Mouse (Mus musculus) cerebellum, postnatal 4 days (tissue): ENCODE measurements around the gene Cers5.
A peak's percentile ranks its signal among the peaks of the same experiment; 100 is the strongest.
"Not testable (repeated sequence)": the region's sequence is repeated elsewhere in the genome, so short reads cannot be mapped to it uniquely, and the experiment has no call there.

Experiments
- DNase-seq, 2 experiments: peaks; one replicate each; pipeline ENCODE4 v3.0.0; 2022; ENCODE audit warnings: low spot score in 2 of 2, mixed read lengths in 1 of 2

Cers5 gene

DNA sequence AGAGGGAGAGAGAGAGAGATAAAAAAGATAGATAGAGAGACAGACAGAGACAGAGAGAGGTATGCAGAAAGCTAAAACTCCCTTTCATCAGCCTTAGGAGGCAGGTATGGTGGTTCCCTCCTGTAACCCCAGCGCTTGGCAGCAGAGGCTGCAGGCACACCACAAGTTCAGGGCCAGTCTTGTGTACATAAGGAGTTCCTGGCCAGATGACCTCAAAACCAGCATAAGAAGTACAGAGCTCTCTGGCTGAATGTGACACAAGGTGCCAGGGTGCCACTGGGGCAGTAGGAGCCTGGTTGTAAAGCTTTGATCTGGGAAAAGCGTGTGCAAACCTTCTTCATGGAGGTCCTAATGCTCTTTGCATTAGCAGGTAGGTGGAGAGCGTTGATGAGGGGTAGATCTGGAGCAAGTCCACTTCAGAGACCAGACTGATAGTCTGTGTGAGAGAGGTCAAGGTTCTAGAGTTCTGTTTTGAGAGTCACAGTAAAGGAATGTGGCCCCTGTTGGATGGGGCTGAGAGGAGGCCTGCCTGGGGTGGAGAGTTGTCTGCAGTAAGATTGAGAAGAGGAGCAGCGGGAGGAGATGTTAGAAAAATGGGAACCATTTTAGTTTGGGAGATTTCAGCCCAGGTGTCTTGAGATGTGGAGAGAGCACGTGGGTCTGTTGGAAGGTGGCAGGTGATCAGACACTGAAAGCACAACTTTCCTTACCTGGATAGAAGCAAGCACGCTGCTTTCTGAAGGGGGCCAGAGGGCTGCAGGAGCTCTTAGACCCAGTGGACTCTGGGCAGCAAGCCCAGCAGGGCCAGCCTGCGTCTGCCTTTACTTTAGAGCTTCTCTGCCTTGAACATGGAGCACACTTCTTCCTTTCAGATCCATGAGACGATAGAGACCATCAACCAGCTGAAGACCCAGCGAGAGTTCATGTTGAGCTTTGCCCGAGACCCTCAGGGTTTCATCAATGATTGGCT lies 62.2 kb downstream of the Cers5 start:
- DNase-seq: no peak

DNA sequence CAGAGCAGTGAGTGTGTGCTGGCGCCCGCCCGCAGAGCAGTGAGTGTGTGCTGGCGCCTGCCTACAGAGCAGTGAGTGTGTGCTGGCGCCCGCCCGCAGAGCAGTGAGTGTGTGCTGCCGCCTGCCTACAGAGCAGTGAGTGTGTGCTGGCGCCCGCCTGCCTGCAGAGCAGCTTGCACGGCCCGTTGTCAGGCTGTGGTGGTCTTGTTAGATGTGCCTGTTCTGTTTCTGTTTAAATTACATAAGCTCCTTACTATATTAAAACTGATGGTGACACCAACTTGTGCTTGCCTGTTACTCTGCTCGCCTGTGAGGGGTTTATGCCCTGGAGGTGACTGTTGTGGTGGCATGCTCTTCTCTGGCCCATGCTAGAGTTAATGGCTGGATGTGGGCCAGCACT lies 64.5 kb downstream of the Cers5 start:
- no peak for DNase-seq

DNA sequence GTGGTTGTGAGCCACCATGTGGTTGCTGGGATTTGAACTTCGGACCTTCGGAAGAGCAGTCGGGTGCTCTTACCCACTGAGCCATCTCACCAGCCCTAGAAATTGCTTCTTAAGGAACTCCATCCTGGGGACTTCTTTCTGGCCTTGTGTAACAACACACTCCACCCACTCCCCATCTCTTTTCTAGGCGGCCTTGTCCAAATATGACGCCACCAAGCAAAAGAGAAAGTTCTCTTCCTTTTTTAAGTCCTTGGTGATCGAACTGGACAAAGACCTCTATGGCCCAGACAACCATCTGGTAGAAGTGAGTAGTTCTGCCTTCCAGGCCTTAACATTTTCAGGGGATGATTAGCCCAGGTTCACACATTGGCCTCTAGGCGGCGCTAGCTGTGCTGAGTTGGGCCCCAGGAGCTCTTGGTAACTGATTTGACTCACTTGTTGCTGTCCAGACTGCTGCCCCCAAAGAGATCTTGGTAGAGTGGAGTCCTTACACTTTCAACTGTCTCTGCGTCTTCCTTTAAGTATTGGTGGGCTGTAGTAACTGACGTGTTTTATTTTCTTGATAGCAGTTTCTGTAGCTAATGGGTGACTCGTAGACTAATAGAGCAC lies 67.1 kb downstream of the Cers5 start, which contains the start of gene Gm17349:
Gene Gm17349 (minus strand): TSS at position 51 of the 609 bp plus-strand sequence.
- peak in 1 of 2 experiments; percentile 64 for DNase-seq

DNA sequence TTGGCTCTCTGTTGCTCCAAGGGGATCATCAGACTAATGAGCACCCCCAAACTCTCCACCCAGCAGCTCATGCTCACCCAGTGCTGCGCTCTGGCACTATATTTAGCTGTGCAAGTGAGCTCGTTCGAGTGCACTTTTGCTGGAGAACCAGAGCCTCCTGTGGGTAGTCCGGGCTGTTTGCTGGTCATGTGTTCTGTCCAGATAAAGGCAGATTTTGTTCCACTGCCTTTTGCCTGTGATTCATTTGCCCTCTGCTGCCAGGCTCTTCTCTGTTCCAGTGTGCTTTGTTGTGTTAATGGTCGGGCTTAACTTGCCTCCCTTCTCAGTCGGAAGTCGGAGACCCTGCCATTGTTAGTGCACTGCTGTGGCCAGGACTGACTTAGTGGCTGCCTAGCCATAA lies 67.8 kb downstream of the Cers5 start:
- DNase-seq: no peak

GRCm38 (mm10) chr15:99704041-99704681 lies 68.5 kb downstream of the Cers5 start:
- DNase-seq: no peak

- DNase-seq: no peak
Measured at GRCm38 (mm10) chr15:99703676-99704040, 69.0 kb downstream of the Cers5 start.

GRCm38 (mm10) chr15:99703104-99703503 lies 69.6 kb downstream of the Cers5 start:
- no peak for DNase-seq

GRCm38 (mm10) chr15:99701999-99702900 lies 70.4 kb downstream of the Cers5 start, which contains the start of gene Smarcd1:
Gene Smarcd1 (plus strand): TSS chr15:99702129.
- peak; percentile 96 to 99 for DNase-seq

DNA sequence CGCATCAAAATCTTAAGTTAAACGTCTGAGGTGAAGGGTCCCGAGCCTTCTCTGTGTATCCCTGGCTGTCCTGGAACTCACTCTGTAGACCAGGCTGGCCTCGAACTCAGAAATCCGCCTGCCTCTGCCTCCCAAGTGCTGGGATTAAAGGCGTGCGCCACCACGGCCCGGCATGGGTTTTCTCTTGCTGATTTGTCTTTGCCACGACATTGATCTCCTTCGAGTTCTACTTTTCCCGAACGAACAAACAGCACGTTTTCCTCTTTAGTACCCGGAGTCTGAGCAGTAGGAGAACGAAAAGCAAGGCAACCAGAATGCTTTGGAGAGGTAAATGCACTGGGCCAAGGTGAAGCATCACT lies 71.1 kb downstream of the Cers5 start:
- not testable (repeated sequence) for DNase-seq

- no peak for DNase-seq
Measured at GRCm38 (mm10) chr15:99700219-99701106, 72.2 kb downstream of the Cers5 start.

GRCm38 (mm10) chr15:99699715-99700114 lies 73.0 kb downstream of the Cers5 start:
- DNase-seq: no peak

- DNase-seq: no peak
Measured at GRCm38 (mm10) chr15:99698533-99699085, 74.1 kb downstream of the Cers5 start.

DNA sequence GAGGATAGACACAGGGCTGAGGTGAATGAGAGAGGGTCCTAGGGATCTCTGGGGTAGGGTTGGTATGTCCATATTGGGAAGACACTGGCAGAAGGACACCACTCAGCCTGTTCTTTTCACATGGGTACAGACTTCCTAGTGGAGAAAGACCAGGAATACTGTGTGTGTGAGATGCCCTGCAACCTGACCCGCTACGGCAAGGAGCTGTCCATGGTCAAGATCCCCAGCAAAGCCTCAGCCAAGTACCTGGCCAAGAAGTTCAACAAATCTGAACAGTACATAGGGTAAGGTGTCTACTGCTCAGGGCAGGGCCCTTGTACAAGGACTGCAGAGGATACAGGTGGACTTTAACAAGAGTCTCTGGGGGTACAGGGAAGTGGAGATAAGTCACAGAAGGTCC lies 75.4 kb downstream of the Cers5 start:
- no peak for DNase-seq

- no peak for DNase-seq
Measured at GRCm38 (mm10) chr15:99691976-99692375, 80.7 kb downstream of the Cers5 start.

GRCm38 (mm10) chr15:99690924-99691323 lies 81.8 kb downstream of the Cers5 start:
- DNase-seq: no peak

DNA sequence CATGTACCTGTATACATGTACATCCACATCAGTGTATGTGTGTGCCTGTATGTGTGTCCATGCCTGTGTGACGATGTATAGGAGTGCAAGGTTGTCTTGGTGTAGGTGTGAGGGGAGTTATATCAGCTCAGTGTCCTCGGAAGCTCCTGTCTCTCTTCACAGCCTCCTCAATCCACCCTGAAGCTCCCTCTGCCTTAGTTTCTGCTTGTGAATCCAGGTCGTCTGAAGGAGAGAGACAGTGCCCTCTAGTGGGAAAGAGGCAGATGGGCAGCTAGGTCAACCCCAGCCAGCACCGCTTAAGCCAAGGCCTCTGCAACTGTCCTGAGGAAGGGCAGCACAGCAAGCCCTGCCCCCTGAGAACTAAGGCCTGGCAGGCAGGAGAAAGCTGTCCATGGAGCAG lies 84.0 kb downstream of the Cers5 start:
- peak in 1 of 2 experiments; percentile 64 for DNase-seq
